Mouse (Mus musculus) right cerebral cortex, postnatal 14 days (tissue): ENCODE data around the gene Tlr5.

Experiments used
- DNase-seq: peaks from one replicate; pipeline ENCODE4 v3.0.0; 2022

Tlr5 gene

GRCm38 (mm10) chr1:182991002-182991778 lies 36.6 kb downstream of the Tlr5 start:
- DNase-seq = peak; percentile 59
